Mouse (Mus musculus): ENCODE data around the gene Ptgis. TPM values are rescaled to one million over a fixed set of nuclear protein-coding genes. Genes with fewer than 3 reads are reported as not detected.

The Ptgis gene
- polyA plus RNA-seq, 1 experiment from 2014 or later: 17.7 TPM

- H3K36me3 ChIP-seq (ENCODE audit: insufficient read depth, low read length): no peaks in the 10 kb centered on the region
- WGBS: 67% methylated on average over 6 of the region's 6 CpGs
- DNase-seq (ENCODE audit: low spot score) (no peak), ATAC-seq (replicated peaks; ENCODE audit: low FRiP score, low read depth) (no peak)
- H3K9ac ChIP-seq (ENCODE audit: low read depth, low read length): no peak overlapping the region
- H3K27ac ChIP-seq: no peak overlapping the region
- H3K4me1 ChIP-seq (replicated peaks; ENCODE audit: insufficient read depth, low read length): 0 out of 2 replicates have a peak, but pooled peaks cover 6% of the 10 kb centered on the region
- H3K27me3 ChIP-seq (ENCODE audit: insufficient read depth, low read length): no peaks in the 10 kb centered on the region
- TF ChIP-seq CTCF (IDR thresholded peaks at IDR 0.05; ENCODE audit: low read depth): no peak
- H3K4me3 ChIP-seq (replicated peaks; ENCODE audit: low read depth, low read length): no peak overlapping the region
- no peaks in the 10 kb centered on the region for H3K9me3 ChIP-seq (replicated peaks; ENCODE audit: low read length)
- H3K4me2 ChIP-seq (ENCODE audit: low read length): no peak overlapping the region
These were observed 14.4 kb upstream of the Ptgis start for GRCm38 (mm10) chr2:167254808-167255207.

DNA sequence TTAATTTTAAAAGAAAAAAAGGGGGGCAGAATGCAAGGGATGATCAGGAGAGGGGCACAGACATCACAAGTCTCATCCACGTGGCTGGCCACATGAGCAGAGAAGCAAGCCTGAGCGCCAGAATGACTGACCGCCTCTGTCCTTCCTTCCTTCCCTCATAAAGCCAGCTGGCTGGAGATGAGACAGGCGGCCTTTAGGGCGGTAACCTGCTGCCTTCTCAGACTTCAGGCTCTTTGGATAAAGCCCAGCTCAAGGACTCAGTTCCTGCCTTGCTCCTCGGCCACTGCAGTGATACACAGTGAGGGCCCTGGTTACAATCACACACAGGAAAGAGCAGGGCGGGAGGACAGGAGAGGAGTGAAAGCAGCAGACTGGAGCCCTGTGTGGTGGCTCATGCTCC lies 13.8 kb upstream of the Ptgis start:
- 0 out of 2 replicates have a peak, but pooled peaks cover 9% of the 10 kb centered on the region for H3K4me1 ChIP-seq (replicated peaks; ENCODE audit: insufficient read depth, low read length)
- H3K27me3 ChIP-seq (ENCODE audit: insufficient read depth, low read length): no peaks in the 10 kb centered on the region
- no peak overlapping the region for H3K9ac ChIP-seq (ENCODE audit: low read depth, low read length)
- no peak overlapping the region for H3K4me3 ChIP-seq (replicated peaks; ENCODE audit: low read depth, low read length)
- 53% methylated on average over 7 of the region's 7 CpGs for WGBS
- no peak overlapping the region for H3K27ac ChIP-seq
- TF ChIP-seq CTCF (IDR thresholded peaks at IDR 0.05; ENCODE audit: low read depth): no peak
- no peaks in the 10 kb centered on the region for H3K36me3 ChIP-seq (ENCODE audit: insufficient read depth, low read length)
- ATAC-seq (replicated peaks; ENCODE audit: low FRiP score, low read depth): no peak
- H3K4me2 ChIP-seq (ENCODE audit: low read length): no peak overlapping the region
- no peaks in the 10 kb centered on the region for H3K9me3 ChIP-seq (replicated peaks; ENCODE audit: low read length)
- DNase-seq (ENCODE audit: low spot score): peak; percentile 36

DNA sequence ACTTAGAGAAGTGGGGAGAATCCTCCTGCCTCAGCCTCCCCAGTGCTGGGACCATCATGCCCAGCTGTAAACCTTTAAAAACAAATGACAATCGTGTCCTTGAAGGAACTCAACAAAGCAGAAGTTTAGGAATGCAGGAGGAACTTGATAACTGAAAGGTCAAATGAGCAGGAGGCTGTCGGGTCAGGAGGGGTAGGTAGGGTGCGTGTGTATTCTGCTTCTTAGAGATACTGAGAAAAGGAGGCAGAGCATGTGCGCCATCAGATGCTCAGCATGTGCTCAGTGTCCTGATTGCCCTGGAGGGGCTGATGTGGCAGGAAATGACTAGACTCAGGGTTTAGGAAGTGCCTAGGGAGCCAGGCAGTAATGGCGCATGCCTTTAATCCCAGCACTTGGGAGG lies 13.1 kb upstream of the Ptgis start:
- no peak for ATAC-seq (replicated peaks; ENCODE audit: low FRiP score, low read depth)
- no peak overlapping the region for H3K27ac ChIP-seq

GRCm38 (mm10) chr2:167252057-167252687 lies 11.8 kb upstream of the Ptgis start:
- H3K4me3 ChIP-seq (replicated peaks; ENCODE audit: low read depth, low read length): no peak overlapping the region
- no peak overlapping the region for H3K9ac ChIP-seq (ENCODE audit: low read depth, low read length)
- no peak for TF ChIP-seq CTCF (IDR thresholded peaks at IDR 0.05; ENCODE audit: low read depth)
- H3K27me3 ChIP-seq (ENCODE audit: insufficient read depth, low read length): no peaks in the 10 kb centered on the region
- ATAC-seq (replicated peaks; ENCODE audit: low FRiP score, low read depth) (no peak), DNase-seq (ENCODE audit: low spot score) (peak; percentile 59)
- H3K27ac ChIP-seq: peak overlapping the region; percentile 54; the same call in 1 of the 2 replicates
- no peaks in the 10 kb centered on the region for H3K9me3 ChIP-seq (replicated peaks; ENCODE audit: low read length)
- H3K4me2 ChIP-seq (ENCODE audit: low read length): no peak overlapping the region
- H3K36me3 ChIP-seq (ENCODE audit: insufficient read depth, low read length): no peaks in the 10 kb centered on the region
- H3K4me1 ChIP-seq (replicated peaks; ENCODE audit: insufficient read depth, low read length): 0 out of 2 replicates have a peak, but pooled peaks cover 9% of the 10 kb centered on the region
- 20% methylated on average over 3 of the region's 3 CpGs for WGBS

More for the DNA sequence above, 13.1 kb upstream of the Ptgis start:
- Histone ChIP-seq H3K4me2 (ENCODE audit: low read length) (no peak overlapping the region), H3K9ac (ENCODE audit: low read depth, low read length) (no peak overlapping the region), H3K36me3 (ENCODE audit: insufficient read depth, low read length) (no peaks in the 10 kb centered on the region), H3K27me3 (ENCODE audit: insufficient read depth, low read length) (no peaks in the 10 kb centered on the region), H3K4me3 (replicated peaks; ENCODE audit: low read depth, low read length) (no peak overlapping the region), H3K4me1 (replicated peaks; ENCODE audit: insufficient read depth, low read length) (0 out of 2 replicates have a peak, but pooled peaks cover 9% of the 10 kb centered on the region), H3K9me3 (replicated peaks; ENCODE audit: low read length) (no peaks in the 10 kb centered on the region)
- DNase-seq (ENCODE audit: low spot score): no peak
- TF ChIP-seq CTCF (IDR thresholded peaks at IDR 0.05; ENCODE audit: low read depth): no peak
- WGBS: 84% methylated on average over 5 of the region's 5 CpGs

DNA sequence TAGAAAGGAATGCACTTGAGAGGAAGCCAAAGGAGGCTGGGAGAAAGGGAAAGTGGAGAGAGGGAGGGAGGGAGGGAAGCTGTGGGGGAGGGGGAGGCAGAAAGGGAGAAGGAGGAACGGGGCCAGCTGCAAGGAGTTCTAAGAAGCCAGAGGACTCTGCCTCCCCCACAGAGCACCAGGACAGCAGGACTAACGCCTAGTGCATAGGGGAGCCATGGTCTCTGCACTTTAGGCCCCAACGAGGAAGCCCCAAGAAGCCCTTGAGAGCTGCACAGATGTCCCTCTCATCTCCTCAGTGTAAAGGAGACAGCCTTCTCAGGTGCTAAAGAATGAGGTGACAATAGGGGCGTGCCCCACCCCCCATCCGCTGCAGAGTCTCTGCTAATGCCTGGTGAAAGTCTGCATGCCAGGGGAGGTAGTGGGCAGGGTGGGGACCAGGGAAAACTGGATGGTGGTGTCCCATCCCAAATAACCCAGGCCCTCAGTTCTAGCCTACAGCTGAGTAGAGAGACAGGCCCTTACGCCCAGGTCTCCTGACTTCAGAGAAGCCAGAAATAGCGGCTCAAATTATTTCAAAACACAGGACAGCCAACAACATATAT lies 10.4 kb upstream of the Ptgis start:
- peak; percentile 89 for DNase-seq (ENCODE audit: low spot score)
- Histone ChIP-seq H3K9ac (ENCODE audit: low read depth, low read length) (no peak overlapping the region), H3K36me3 (ENCODE audit: insufficient read depth, low read length) (no peaks in the 10 kb centered on the region), H3K4me2 (ENCODE audit: low read length) (0 out of 2 replicates have a peak overlapping the region, but pooled peaks have one; percentile 18), H3K27me3 (ENCODE audit: insufficient read depth, low read length) (no peaks in the 10 kb centered on the region), H3K4me3 (replicated peaks; ENCODE audit: low read depth, low read length) (no peak overlapping the region), H3K9me3 (replicated peaks; ENCODE audit: low read length) (no peaks in the 10 kb centered on the region), H3K27ac (peak overlapping the region; percentile 26), H3K4me1 (replicated peaks; ENCODE audit: insufficient read depth, low read length) (0 out of 2 replicates have a peak, but pooled peaks cover 9% of the 10 kb centered on the region)
- no peak for ATAC-seq (replicated peaks; ENCODE audit: low FRiP score, low read depth)
- TF ChIP-seq CTCF (IDR thresholded peaks at IDR 0.05; ENCODE audit: low read depth): no peak
- 20% methylated on average over 7 of the region's 7 CpGs for whole genome bisulfite sequencing

DNA sequence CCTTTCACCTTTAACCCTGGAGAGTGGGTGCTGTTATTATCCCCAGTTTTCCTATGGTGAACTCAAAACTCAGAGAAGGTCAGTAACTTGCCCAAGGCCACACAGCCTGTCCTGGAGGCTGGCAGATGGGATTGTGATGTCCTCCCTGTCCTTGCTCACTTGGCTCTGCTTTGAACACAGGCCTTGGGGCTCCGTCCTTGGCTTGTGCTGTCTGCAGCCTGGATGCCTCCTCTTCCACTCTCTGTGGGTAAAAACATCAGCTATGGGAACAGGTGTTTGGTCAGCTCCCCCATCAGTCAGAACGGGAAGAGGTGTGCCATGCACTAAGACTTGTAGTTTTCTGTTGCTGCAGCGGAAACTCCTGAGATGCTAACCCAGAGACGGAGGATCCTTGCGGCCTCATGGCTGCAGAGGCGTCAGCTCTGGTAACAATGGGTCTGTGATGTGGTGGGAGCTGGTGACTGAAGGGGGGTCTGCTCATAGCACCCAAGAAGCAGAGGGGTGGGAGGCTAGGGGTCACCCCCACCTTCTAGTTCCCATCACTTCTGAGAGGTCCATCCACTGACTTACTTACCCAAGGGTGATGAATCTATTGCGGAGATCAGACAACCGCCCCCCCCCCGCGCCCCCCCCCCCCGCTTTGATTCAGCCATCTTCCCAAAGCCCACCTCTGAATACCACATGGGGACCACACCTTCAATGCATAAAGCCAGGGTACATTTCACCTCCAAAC lies 9.8 kb upstream of the Ptgis start:
- no peaks in the 10 kb centered on the region for H3K27me3 ChIP-seq (ENCODE audit: insufficient read depth, low read length)
- TF ChIP-seq CTCF (IDR thresholded peaks at IDR 0.05; ENCODE audit: low read depth): no peak
- ATAC-seq (replicated peaks; ENCODE audit: low FRiP score, low read depth) (0 out of 2 replicates have a peak, but pooled peaks have one; percentile 4), DNase-seq (ENCODE audit: low spot score) (no peak)
- no peaks in the 10 kb centered on the region for H3K36me3 ChIP-seq (ENCODE audit: insufficient read depth, low read length)
- H3K4me1 ChIP-seq (replicated peaks; ENCODE audit: insufficient read depth, low read length): 0 out of 2 replicates have a peak, but pooled peaks cover 9% of the 10 kb centered on the region
- no peak overlapping the region for H3K9ac ChIP-seq (ENCODE audit: low read depth, low read length)
- 56% methylated on average over 7 of the region's 11 CpGs for WGBS
- H3K9me3 ChIP-seq (replicated peaks; ENCODE audit: low read length): no peaks in the 10 kb centered on the region
- peak overlapping the region; percentile 54 for H3K27ac ChIP-seq
- H3K4me2 ChIP-seq (ENCODE audit: low read length): no peak overlapping the region
- no peak overlapping the region for H3K4me3 ChIP-seq (replicated peaks; ENCODE audit: low read depth, low read length)
